Mouse (Mus musculus) heart, embryonic 15.5 days (tissue): ENCODE measurements around the gene Acap2. TPM values are rescaled to one million over a fixed set of nuclear protein-coding genes. Genes with fewer than 3 reads are reported as not detected.

Experiments
- ATAC-seq: fragments of 200-750 bp; cut with Nextera tagmentation; replicated peaks from 2 replicates; pipeline ENCODE4 v1.8.0; 2017; ENCODE audit warnings: low read depth, moderate TSS enrichment; ENCODE audit not compliant: insufficient number of reproducible peaks, insufficient read depth, low FRiP score
- H3K27ac ChIP-seq: fragments of 300-500 bp; sonication (generic); 2 replicates; pipeline ENCODE4 v1.5.1; 2015; ENCODE audit warnings: mild to moderate bottlenecking, inconsistent platforms
- H3K27me3 ChIP-seq: fragments of 300-500 bp; sonication (generic); 2 replicates; pipeline ENCODE4 v1.6.1; 2015; ENCODE audit warnings: inconsistent platforms
- H3K36me3 ChIP-seq: fragments of 300-500 bp; sonication (generic); 2 replicates; pipeline ENCODE4 v1.6.1; 2015; ENCODE audit warnings: mild to moderate bottlenecking, inconsistent platforms
- H3K4me1 ChIP-seq: fragments of 300-500 bp; sonication (generic); replicated peaks from 2 replicates; pipeline ENCODE4 v1.6.1; 2015; ENCODE audit warnings: inconsistent platforms
- H3K4me2 ChIP-seq: fragments of 300-500 bp; sonication (generic); 2 replicates; pipeline ENCODE4 v1.6.1; 2015; ENCODE audit warnings: inconsistent platforms, mild to moderate bottlenecking, moderate library complexity
- H3K4me3 ChIP-seq: fragments of 300-500 bp; sonication (generic); 2 replicates; pipeline ENCODE4 v1.5.1; 2015; ENCODE audit warnings: mild to moderate bottlenecking, inconsistent platforms
- H3K9ac ChIP-seq: fragments of 300-500 bp; sonication (generic); 2 replicates; pipeline ENCODE4 v1.6.1; 2015; ENCODE audit warnings: mild to moderate bottlenecking, inconsistent platforms
- H3K9me3 ChIP-seq: fragments of 300-500 bp; sonication (generic); replicated peaks from 2 replicates; pipeline ENCODE4 v1.6.1; 2016; ENCODE audit warnings: inconsistent platforms
- WGBS: fragments of 180-500 bp; shearing (Covaris S2); methylation state at CpG from one replicate; pipeline ENCODE4 v1.1.7; 2015; ENCODE audit warnings: mixed read lengths; 5-methylcytosine and 5-hydroxymethylcytosine counted together
- polyA plus RNA-seq: library from polyadenylated mRNA; unstranded; fragments of >200 nt; fragmentation: Nextera tagmentation; extraction: Ambion mirVana; gene quantifications from 2 replicates; pipeline ENCODE4 v1.2.1, GENCODE M21; 2015

The Acap2 gene
- polyA plus RNA-seq, 1 experiment from 2014 or later: 10.6 TPM

DNA sequence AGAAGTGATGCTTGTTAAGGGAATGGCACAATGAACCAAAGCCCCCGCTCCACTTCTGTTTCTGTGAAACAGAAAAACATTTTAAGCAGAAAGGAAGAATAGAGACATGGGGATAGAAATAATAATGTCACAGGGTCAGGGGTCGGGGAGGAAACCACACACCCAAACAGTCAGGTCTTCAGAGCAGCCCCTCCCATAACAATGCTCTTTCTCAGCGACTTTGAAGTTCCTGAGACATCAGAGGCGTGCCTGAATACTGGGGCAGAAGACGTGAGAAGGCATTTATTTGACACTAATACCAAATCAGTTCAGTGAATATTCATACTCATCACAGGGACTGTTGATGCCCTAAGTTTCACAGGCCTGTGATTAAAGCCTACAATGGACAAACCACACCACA lies 155.8 kb downstream of the Acap2 start:
- Histone ChIP-seq H3K4me1 (peaks cover 29% of the 10 kb centered on the region), H3K4me2 (no peak overlapping the region), H3K9ac (no peak overlapping the region), H3K4me3 (no peak overlapping the region), H3K9me3 (no peaks in the 10 kb centered on the region), H3K36me3 (no peaks in the 10 kb centered on the region), H3K27ac (no peak overlapping the region), H3K27me3 (no peaks in the 10 kb centered on the region)
- WGBS: 69% methylated on average over 5 of the region's 5 CpGs
- ATAC-seq: no peak

DNA sequence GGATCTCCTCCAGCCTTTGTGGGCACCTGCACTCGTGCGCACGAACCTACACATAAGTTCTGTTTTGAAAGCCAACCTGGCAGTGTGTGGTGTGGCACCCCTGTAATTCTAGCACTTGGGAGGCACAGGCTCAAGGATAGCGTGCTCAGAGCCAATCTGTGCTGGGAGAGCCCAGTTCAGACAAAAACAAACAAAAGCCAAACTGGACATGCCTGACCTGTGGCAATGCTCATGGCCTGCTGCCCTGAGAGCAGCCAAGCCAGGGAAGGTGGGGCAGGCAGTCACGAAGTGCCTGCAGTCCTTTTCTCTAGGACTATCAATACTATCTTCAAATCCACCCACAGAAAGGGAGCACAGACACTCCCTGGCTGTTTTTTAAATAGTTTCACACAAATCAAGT lies 157.9 kb downstream of the Acap2 start:
- Histone ChIP-seq H3K9ac (no peak overlapping the region), H3K4me2 (no peak overlapping the region), H3K36me3 (no peaks in the 10 kb centered on the region), H3K27ac (no peak overlapping the region), H3K4me3 (no peak overlapping the region), H3K27me3 (no peaks in the 10 kb centered on the region), H3K9me3 (no peaks in the 10 kb centered on the region), H3K4me1 (peaks cover 36% of the 10 kb centered on the region)
- ATAC-seq: no peak
- WGBS: 85% methylated on average over 5 of the region's 5 CpGs

Other genes with a start within 250 kb of the Acap2 start
- 6.8 and 9.9 TPM in 2 replicates for gene Xxylt1, start 119.8 kb downstream of the Acap2 start, polyA plus RNA-seq
- gene Ppp1r2, start 74.0 kb upstream of the Acap2 start, polyA plus RNA-seq: 92.0 and 94.9 TPM in 2 replicates
- 0.33 and 0.35 TPM in 2 replicates for gene Apod, start 113.6 kb upstream of the Acap2 start, polyA plus RNA-seq
- gene Bdh1, start 221.0 kb upstream of the Acap2 start, polyA plus RNA-seq: 8.4 and 10.9 TPM in 2 replicates